Mouse (Mus musculus) granulocyte monocyte progenitor cell, adult 5-6 weeks (primary cell): ENCODE data around the gene Tmem50a. TPM values are rescaled to one million over a fixed set of nuclear protein-coding genes. Genes with fewer than 3 reads are reported as not detected.
A peak's percentile ranks its signal among the peaks of the same experiment; 100 is the strongest.
"Not testable (repeated sequence)": the region's sequence is repeated elsewhere in the genome, so short reads cannot be mapped to it uniquely, and the experiment has no call there.

ENCODE experiments used
- ATAC-seq: replicated peaks from 2 replicates; pipeline ENCODE4 v1.8.0; 2016; ENCODE audit warnings: mild to moderate bottlenecking, moderate TSS enrichment, inconsistent platforms; ENCODE audit not compliant: poor library complexity, severe bottlenecking
- total RNA-seq, 2 experiments: library from RNA; stranded (forward) in 1 of 2; stranded (reverse) in 1 of 2; fragments of 200-712, 200-1000 nt in 1 of 2; fragments of >200 nt in 1 of 2; fragmentation: Nextera tagmentation in 1 of 2; gene quantifications; 2 replicates each; pipeline ENCODE4 v1.2.3; 2014 to 2017

Tmem50a gene
- total RNA-seq, 2 experiments from 2014 or later = 136 to 287 TPM

DNA sequence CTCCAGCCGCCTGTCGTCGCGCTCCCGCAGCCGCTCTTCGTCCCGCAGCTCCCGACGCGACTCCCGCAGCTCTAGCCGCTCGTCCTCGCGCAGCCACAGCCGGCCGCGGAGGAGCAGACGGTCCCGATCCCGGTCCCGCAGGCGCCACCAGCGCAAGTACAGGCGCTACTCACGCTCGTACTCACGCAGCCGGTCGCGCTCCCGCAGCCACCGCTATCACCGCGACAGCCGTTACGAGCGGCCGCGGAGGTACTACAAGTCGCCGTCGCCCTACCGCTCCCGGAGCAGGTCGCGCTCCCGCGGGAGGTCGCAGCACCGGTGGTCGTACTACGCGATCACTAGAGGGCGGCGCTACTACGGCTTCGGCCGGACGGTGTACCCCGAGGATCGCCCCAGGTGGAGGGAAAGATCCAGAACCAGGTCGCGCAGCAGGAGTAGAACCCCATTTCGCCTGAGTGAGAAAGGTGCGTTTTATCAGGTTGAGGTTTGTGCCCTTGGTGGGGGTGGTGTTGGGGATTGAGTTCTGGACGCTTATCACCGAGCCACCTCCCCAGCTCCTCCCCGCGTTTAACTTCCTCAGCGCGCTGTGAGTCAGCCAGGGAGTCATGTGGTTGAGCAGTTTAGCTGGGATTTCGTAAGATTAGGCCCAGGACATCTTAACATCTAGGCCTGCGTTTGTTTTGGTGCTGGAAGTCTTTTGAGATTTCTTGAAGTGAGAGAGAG lies 9.4 kb upstream of the Tmem50a start:
- peak; percentile 52 for ATAC-seq

DNA sequence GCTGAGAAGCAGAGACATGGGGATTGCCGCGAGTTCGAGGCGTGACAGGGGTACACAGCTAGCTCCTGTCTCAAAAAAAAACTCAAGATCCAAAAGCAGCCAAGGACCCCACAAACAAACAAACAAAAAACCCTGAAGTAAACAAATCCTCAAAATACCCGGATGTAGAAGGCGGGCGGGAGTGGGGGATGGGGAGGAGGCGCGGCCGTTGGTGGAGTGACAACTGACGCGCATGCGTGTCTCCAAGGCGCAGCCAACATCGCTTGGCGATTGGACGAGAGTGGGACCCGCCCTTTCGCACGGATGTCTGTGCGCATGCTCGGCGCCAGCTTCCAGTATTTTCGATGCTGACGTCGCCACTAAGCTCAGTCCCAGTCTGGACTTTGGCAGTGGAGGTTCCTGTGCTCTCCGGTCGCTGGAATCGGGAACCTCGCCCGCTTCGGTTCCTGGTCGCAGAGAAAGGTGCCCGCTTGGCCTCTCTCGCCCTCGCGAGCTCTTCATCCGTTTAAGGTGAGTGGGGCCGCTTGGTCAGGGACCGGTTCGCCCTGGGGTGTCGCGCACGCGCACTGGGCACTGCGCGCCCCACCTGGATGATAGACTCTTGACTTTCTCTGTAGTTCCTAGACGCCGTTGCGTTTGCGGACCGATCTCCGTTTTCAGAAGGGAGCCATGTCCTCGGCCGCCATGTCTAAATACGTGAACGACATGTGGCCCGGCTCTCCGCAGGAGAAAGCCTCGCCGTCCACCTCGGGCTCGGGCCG lies 8.6 kb upstream of the Tmem50a start, which contains the start of gene Rsrp1:
Gene Rsrp1 (plus strand): TSS at position 335 of the 761 bp plus-strand sequence.
- peak; percentile 62 for ATAC-seq

DNA sequence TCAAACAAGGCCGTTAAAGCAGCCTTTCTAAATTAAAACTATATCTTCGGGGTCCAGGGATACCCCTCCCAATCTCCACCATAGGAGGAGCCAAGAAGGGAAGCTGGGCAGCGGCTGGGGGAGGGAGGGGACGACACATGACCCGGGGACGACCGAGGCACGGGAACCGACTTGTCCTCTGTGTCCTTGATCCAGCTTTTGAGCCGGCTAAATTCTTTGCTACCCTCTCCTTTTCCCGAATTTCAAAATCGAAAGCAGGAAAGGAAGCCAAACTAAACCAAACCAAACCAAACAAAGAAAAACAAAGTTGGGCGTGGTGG lies 8.1 kb upstream of the Tmem50a start:
- no peak for ATAC-seq

DNA sequence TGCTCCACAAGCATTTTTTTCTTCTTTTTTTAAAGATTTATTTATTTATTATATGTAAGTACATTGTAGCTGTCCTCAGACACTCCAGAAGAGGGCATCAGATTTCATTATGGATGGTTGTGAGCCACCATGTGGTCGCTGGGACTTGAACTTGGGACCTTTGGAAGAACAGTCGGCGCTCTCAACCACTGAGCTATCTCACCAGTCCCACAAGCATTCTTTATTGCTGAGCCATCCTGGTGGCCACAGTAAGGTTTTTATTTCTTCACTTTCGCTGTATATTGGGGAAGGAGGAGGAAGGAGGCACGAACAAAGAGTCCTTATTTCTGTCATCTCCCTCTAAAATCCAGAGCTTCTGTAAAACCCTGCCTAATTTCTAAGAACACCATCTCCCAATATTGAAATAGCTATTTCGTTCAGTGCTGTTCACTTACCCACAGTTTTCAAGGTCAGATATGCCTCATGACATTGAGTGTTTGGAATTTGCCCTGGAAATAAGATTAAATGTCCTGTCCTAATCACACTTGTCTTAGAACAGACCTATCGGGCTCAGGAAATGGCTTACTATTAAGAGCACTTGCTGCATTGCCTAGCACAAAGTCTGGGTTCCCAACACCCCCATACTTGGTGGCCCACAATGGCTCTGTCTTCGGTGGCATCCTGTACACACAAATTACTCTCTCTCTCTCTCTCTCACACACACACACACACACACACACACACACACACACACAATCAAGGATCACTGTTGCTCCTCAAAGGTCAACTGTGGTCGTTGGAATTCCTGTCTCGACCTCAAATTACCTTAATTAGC lies 7.5 kb upstream of the Tmem50a start:
- ATAC-seq = no peak

DNA sequence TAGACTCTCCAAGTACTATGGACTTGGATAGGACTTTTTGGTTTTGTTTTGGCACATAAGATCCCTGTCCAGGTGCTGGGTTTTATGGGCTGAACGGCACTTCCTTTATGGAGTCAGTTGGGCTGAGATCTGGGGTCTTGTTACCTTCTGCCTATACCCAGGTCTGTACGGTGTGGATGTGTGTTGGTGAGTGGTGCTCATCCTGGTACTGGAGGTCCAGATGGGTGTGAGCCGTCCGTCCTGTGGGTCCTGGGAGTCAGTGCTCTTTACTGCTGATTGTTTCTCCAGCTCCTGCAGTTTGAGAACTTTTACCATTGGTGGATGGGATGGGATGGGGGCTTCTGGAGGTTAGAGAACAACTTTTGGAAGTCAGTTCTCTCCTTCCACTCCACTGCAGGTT lies 6.9 kb upstream of the Tmem50a start:
- no peak for ATAC-seq

DNA sequence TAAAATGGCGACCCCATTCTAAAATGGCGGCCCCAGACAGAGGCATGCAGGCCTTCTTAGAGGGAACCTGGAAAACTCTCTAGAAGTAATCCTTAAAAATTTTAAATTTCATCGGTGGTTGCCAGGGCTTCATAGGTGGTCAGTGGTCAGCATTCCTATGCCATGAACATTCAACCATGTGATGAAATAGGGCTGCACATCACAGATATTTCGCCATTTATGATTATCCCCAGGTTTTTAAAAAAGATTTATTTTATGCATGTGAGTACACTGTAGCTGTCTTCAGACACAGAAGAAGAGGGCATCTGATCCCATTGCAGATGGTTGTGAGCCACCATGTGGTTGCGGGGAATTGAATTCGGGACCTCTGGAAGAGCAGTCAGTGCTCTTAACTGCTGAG lies 5.8 kb upstream of the Tmem50a start:
- no peak for ATAC-seq

DNA sequence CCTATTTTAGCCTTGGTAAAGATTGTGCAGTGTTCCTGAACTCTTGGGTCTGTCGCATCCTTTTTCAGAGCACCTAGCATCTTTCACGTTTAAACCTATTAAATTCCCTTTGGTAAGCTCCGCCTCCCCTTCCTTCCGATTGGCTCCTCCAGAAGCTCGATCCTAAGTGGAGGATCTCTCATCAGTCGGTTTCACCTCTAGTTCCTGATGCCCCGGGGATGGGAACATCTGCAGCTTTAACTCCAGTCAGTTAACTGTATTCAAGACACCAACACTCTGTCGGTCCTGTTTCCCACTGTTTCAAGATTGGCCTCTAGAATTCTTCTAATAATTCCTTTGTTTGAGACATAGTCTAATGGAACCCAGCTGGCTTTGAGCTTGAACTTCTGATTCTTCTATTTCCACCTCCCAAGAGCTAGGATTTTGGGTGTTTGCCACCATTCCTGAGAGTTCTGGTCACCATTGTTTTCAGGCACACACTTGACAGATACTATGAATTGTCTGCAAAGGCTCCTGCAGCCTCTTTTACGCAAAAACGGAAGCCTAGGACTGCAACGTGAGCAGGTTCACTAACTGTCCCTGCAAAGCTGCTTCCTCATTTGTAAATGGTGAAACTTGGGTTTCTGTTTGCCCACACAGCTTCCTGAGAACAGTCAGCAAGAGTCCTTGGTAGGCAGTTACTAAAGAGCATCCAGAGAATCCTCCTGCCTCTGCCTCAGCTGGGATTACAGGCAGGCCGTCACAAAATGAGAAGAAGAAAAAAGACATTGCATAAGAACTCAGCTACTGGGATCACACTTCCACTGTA lies 5.1 kb upstream of the Tmem50a start:
- ATAC-seq = peak; percentile 55

DNA sequence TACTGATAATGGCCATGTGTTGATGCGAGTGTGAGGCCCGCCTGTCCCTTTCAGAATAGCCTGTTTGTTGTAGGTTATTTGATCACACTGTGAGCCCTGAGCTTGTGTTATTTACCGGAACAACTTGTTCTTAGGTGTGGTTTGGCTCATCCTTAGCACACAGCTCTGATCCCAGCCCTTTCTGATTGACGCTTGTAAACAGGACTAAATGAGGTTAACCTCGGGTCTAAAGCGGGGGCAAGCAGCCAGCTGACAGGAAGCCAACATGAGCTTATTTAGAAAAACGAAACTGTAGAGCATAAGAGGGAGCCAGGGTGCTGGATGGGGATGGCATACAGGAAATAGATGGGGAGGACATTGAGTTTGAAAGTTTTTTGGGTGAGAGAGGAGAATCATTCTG lies 3.6 kb upstream of the Tmem50a start:
- no peak for ATAC-seq

DNA sequence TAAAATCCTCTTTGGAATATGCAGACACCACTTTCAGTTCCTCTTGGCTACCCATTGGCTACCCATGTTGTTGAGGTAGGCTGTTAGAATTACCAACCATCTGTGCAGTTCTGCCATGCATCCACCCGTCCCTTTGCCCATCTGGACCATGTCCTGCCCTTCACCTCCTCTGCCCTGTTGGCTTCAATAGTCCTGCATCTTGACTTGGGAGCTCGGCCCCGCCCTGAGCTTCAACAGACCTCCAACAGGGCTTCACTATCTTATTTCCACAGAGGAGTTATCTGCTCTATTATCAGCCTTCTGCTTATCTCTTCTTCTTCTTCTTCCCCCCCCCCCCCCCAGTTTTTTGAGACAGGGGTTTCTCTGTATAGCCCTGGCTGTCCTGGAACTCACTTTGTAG lies 2.4 kb upstream of the Tmem50a start:
- ATAC-seq = peak; percentile 26

DNA sequence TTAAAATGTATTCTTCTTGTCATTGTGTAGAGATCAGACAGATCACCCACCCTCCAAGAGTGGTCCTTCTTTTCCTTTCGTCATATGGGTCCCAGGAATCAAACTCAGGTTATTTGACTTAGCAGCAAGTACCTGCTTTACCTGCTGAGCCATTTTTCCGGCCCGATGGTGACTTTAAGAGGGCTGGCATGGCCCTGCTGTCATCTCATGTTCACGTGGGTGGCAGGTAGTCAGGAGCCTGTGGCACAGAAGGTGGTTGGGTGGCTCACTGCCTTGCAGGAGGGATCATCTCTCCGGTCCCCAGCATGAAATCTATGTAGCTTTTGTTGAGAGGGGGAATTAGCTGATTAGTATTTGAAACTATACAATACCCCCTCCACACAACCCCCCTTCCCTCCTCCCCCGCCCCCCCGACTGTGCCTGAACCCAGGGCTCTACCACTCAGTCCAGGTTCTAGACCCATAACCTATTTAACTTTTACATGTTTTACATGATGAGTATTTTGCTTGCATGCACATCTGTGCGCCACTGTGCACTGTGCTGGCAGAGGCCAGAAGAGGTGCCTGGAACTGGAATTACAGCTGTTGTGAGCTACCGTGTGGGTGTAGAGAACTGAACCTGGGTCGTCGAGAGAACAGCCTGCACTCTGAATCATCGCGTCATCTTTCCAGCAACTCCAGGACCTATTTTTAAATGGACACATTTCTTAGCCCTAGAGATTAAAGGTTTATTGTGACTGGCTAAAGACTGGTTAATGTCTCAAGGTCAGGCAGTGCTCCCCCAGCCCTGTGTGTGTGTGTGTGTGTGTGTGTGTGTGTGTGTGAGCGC lies 613 bp upstream of the Tmem50a start:
- no peak for ATAC-seq

DNA sequence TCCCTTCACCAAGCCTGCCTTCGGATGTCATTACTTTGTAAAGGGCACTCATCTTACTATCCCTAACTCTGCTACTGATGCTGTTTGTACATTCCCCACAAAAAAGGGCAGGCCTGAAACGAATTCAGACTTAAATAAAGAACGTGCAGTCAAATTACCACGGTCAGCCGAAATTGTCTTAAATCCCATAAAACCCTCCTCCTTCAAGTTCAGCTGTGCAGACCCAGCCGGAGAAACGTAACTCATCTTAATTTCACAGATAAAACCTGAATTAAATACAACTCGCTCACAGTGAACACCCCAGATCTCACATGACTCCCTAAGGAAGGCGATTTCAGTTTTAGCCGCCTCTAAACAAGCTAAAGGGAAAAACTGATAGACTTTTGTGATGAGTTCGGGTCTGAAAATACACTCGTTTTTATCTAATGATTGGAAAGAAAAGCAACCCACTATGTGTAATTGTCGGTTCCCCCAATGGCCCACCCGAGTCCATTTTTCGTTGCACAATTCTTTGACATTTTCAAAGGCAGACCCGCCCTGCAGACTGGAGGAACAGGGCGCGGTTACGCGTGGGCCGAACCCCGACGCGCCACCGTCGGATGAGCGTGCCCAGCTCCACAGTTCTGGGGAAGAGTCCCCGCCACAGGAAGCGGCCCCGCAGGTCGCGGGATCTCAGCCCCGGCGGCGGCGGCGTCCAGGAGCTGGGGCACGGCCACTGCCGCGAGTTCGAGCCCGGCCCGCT lies 531 bp downstream of the Tmem50a start:
- ATAC-seq = peak; percentile 40

DNA sequence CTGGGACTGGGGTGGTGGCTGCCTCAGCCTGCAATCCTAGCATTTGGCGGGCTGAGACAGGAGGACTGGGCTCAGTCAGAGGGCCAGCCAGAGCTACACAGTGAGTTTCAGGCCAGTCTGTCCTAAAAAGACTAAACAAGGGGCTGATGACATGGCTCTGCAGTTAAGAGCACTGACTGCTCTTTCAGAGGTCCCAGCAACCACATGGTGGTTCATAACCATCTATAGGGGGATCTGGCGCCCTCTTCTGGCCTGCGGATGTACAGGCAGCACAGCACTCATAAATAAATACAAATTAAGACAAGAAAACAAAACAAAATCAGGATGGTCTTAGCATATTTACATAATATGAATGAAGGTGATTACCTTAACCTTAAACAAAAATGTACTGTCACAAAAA lies 1.4 kb downstream of the Tmem50a start:
- peak; percentile 24; the same call in 1 of the 2 replicates for ATAC-seq

DNA sequence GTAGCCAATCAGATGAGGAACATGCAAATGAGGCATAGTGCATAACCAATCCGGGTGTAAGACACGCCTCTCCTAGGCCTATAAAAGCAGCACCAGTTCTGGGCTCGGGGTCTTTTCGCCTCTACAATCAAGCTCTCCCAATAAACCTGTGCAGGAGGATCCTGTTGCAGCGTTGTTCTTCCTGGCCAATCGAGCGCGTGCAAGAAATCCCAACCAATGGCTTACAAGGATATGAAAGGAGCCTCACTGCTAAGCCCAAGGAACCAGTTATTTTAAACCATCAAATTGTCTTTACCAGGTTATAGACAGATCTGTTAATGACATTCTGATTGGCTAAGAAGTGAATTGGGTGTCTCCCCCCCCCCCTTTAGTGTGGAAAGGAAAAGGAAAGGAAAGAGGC lies 3.4 kb downstream of the Tmem50a start:
- not testable (repeated sequence) for ATAC-seq

DNA sequence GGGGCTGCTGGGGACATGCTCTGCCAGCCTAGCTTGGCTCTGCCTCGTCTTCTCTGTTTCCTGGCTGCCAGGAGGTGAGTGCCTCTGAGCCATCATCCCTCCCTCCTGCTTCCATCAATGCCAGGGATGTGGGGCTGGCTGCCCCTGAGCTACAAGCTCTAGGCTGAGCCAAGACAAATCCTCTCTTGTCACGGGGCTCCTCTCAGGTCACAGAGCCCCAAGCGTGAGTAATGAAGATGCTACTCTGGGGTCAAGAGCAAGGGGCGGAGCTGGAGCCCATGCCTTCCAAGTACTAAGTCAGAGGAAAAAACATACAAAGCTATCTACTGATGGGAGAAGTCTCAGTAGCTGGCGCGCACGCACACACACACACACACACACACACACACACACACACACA lies 11.8 kb downstream of the Tmem50a start:
- ATAC-seq = no peak

DNA sequence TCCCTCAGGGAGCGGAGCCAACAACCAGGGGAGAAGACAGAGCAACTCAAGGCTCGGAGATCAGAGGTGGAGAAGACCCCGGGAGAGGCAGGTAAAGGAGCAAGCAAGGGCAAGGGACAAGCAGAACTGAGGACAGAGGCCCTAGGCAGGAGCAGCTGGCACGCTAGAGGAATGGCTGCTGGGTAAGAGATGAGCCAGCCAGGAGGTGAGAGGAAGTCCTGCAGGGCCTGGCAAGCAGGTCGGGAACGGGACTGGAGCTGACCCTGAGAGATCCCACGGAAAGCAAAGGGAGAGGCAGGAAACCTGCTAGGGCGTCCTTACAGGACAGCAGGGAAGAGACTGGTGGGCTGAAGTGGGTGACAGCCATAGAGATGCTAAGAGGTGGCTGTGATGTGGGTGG lies 13.7 kb downstream of the Tmem50a start:
- no peak for ATAC-seq

DNA sequence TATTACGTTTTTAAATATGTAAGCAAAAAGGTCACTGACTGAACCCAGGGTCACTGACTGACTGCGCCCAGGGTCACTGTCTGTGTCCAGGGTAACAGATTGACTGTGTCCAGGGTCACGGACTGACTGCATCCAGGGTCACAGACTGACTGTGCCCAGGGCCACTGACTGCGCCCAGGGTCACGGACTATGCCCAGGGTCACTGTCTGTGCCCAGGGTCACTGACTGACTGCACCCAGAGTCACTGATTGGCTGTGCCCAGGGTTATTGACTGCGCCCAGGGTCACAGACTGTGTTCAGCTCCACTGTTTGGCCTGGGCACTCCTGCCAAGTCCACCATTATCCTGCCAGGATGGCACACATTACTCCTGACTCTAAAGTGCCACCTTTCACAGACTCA lies 17.6 kb downstream of the Tmem50a start:
- no peak for ATAC-seq

DNA sequence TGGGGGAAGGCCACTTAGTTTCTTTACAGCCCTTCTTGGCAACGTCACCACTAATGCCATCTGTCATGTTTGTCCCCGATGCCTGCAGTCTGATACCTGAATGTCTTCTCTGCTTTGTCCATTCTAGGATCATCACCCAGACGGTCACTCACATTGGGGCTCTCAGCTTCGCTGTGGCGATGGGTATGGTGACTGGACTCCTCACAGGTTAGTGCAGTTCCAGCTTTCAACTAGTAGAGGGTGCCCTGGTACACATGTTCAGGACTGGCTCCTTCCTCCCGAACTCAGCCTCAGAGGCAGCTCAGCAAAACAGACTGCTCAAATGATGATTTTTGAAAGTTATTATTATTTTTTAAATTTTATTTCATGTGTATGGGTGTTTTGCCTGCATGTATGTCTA lies 22.7 kb downstream of the Tmem50a start:
- ATAC-seq = no peak

DNA sequence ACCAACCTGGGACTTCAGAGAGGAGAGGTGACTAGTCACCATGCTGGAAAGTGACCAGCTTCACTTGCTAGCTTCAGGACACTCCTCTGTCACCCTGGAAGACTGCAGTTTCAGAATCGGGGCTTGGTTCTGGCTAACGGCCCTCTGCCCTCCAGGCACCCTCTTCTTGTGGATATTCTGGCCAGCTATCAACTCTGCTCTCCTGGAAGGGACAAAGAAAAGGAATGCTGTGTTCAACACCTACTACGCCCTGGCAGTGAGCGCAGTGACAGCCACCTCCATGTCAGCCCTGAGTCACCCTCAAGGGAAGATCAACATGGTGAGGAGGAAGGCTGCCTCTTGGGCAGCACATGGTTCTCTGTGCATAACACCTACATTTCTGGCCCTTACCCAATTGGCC lies 30.5 kb downstream of the Tmem50a start:
- ATAC-seq = no peak

DNA sequence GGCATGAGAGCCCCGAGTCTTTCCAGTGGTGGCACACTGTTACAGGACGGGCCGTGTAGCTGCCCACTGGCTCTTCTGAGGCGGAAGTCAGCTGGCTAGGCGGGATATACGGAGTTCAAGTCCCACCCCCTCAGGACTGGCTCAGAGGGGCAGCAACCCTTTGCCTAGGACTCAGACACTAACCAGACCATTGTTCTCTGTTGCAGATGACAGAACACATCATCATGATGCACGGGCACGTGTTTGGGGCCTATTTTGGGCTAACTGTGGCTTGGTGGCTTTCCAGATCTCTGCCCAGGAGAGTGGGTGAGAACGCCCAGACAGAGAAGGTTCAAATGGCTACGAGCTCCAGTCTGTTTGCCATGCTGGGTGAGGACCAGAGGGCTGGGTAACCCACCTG lies 31.0 kb downstream of the Tmem50a start:
- ATAC-seq = no peak
